Mouse (Mus musculus) MEL (cell line): Measurements from ENCODE around the gene Erc2. TPM values are rescaled to one million over a fixed set of nuclear protein-coding genes. Genes with fewer than 3 reads are reported as not detected.

Experiments
- DNase-seq: peaks from one replicate; pipeline ENCODE4 v3.0.0; 2011; ENCODE audit warnings: low read depth, low spot score
- H3K27ac ChIP-seq: 2 replicates; pipeline ENCODE4 v1.5.1; 2012; ENCODE audit warnings: low read depth, mild to moderate bottlenecking, control low read depth, low read length, moderate library complexity; ENCODE audit not compliant: control insufficient read depth
- H3K27me3 ChIP-seq, 2 experiments: fragments of 150-350 bp in 1 of 2; sonication (generic) in 1 of 2; 2 replicates each; pipeline ENCODE4 v1.6.1; 2012; ENCODE audit warnings: low read length in 2 of 2, mild to moderate bottlenecking in 2 of 2, improper control_type of control experiment in 1 of 2, moderate library complexity in 1 of 2; ENCODE audit not compliant: insufficient read depth in 2 of 2, control insufficient read depth in 1 of 2
- H3K36me3 ChIP-seq, 2 experiments: 2 replicates each; pipeline ENCODE4 v1.6.1; 2012 to 2014; ENCODE audit warnings: low read length in 2 of 2, improper control_type of control experiment in 1 of 2, inconsistent platforms in 1 of 2, mild to moderate bottlenecking in 1 of 2; ENCODE audit not compliant: insufficient read depth in 2 of 2, control insufficient read depth in 1 of 2
- H3K4me1 ChIP-seq, 2 experiments: fragments of 150-350 bp in 1 of 2; sonication (generic) in 1 of 2; 2 replicates each; pipeline ENCODE4 v1.6.1; 2012; ENCODE audit warnings: low read length in 2 of 2, improper control_type of control experiment in 1 of 2, mild to moderate bottlenecking in 1 of 2; ENCODE audit not compliant: insufficient read depth in 2 of 2, control insufficient read depth in 1 of 2
- H3K4me3 ChIP-seq, 2 experiments: fragments of 150-350 bp in 1 of 2; sonication (generic) in 1 of 2; 2 replicates each; pipeline ENCODE4 v1.5.1; 2012; ENCODE audit warnings: low read depth in 2 of 2, low read length in 2 of 2, mild to moderate bottlenecking in 2 of 2, moderate library complexity in 2 of 2, control low read depth in 1 of 2, improper control_type of control experiment in 1 of 2; ENCODE audit not compliant: control insufficient read depth in 1 of 2, insufficient read depth in 1 of 2
- H3K79me2 ChIP-seq: 2 replicates; pipeline ENCODE4 v1.6.1; 2012; ENCODE audit warnings: mild to moderate bottlenecking, low read length, moderate library complexity; ENCODE audit not compliant: control insufficient read depth, poor library complexity, insufficient read depth
- H3K9ac ChIP-seq: 2 replicates; pipeline ENCODE4 v1.6.1; 2012; ENCODE audit warnings: low read depth, mild to moderate bottlenecking, control low read depth, low read length, moderate library complexity; ENCODE audit not compliant: control insufficient read depth, poor library complexity, severe bottlenecking
- H3K9me3 ChIP-seq: fragments of 150-350 bp; sonication (generic); replicated peaks from 2 replicates; pipeline ENCODE4 v1.6.1; 2012; ENCODE audit warnings: mild to moderate bottlenecking, low read length, improper control_type of control experiment, moderate library complexity; ENCODE audit not compliant: insufficient read depth
- CTCF ChIP-seq, 3 experiments: IDR thresholded peaks in 2 of 3; conservative IDR thresholded peaks in 1 of 3; 2 replicates each; pipeline ENCODE4 v1.5.1; 2011 to 2012; ENCODE audit warnings: low read length in 3 of 3, low read depth in 2 of 3, mild to moderate bottlenecking in 2 of 3, improper control_type of control experiment in 1 of 3, inconsistent platforms in 1 of 3, mixed read lengths in 1 of 3, moderate library complexity in 1 of 3; ENCODE audit not compliant: control insufficient read depth in 1 of 3, insufficient read depth in 1 of 3, poor library complexity in 1 of 3, severe bottlenecking in 1 of 3
- ELF1 ChIP-seq: IDR thresholded peaks from 2 replicates; pipeline ENCODE4 v1.6.1; 2014; ENCODE audit warnings: low read depth, mild to moderate bottlenecking, inconsistent platforms, low read length, improper control_type of control experiment, moderate library complexity
- GABPA ChIP-seq: IDR thresholded peaks from 2 replicates; pipeline ENCODE4 v1.6.1; 2012; ENCODE audit warnings: low read depth, mild to moderate bottlenecking, inconsistent platforms, low read length, improper control_type of control experiment, moderate library complexity
- GATA1 ChIP-seq: IDR thresholded peaks from 2 replicates; pipeline ENCODE4 v1.6.1; 2011; ENCODE audit warnings: low read depth, low read length, improper control_type of control experiment
- KAT2A ChIP-seq: conservative IDR thresholded peaks from 2 replicates; pipeline ENCODE4 v1.6.1; 2012; ENCODE audit warnings: low read depth, low read length, improper control_type of control experiment, inconsistent platforms
- MAFK ChIP-seq: IDR thresholded peaks from 2 replicates; pipeline ENCODE4 v1.6.1; 2011; ENCODE audit warnings: low read depth, mild to moderate bottlenecking, low read length, improper control_type of control experiment, borderline replicate concordance
- MAZ ChIP-seq: IDR thresholded peaks from 2 replicates; pipeline ENCODE4 v1.6.1; 2012; ENCODE audit warnings: low read depth, mild to moderate bottlenecking, inconsistent platforms, low read length, improper control_type of control experiment
- MXI1 ChIP-seq: IDR thresholded peaks from 2 replicates; pipeline ENCODE4 v1.6.1; 2011; ENCODE audit warnings: mild to moderate bottlenecking, low read depth, low read length, improper control_type of control experiment
- MYC ChIP-seq: IDR thresholded peaks from 2 replicates; pipeline ENCODE4 v1.6.1; 2011; ENCODE audit warnings: low read depth, mild to moderate bottlenecking, low read length, improper control_type of control experiment, moderate library complexity
- NELFE ChIP-seq: IDR thresholded peaks from 2 replicates; pipeline ENCODE4 v1.6.1; 2011; ENCODE audit warnings: low read depth, low read length, improper control_type of control experiment
- POLR2A ChIP-seq, 2 experiments: IDR thresholded peaks; 2 replicates each; pipeline ENCODE4 v1.6.1; 2011 to 2012; ENCODE audit warnings: low read length in 2 of 2, mild to moderate bottlenecking in 2 of 2, control low read depth in 1 of 2, improper control_type of control experiment in 1 of 2, low read depth in 1 of 2, moderate library complexity in 1 of 2; ENCODE audit not compliant: control insufficient read depth in 1 of 2, insufficient read depth in 1 of 2, poor library complexity in 1 of 2
- POLR2AphosphoS2 ChIP-seq: IDR thresholded peaks from 2 replicates; pipeline ENCODE4 v1.6.1; 2011; ENCODE audit warnings: low read length, improper control_type of control experiment
- RAD21 ChIP-seq: IDR thresholded peaks from 2 replicates; pipeline ENCODE4 v1.6.1; 2011; ENCODE audit warnings: mild to moderate bottlenecking, low read depth, low read length, improper control_type of control experiment
- TCF12 ChIP-seq: IDR thresholded peaks from 2 replicates; pipeline ENCODE4 v1.6.1; 2014; ENCODE audit warnings: low read depth, mild to moderate bottlenecking, inconsistent platforms, low read length, improper control_type of control experiment, moderate library complexity
- UBTF ChIP-seq: IDR thresholded peaks from 2 replicates; pipeline ENCODE4 v1.6.1; 2012; ENCODE audit warnings: low read depth, mild to moderate bottlenecking, inconsistent platforms, low read length, improper control_type of control experiment, moderate library complexity, borderline replicate concordance; ENCODE audit not compliant: insufficient read depth
- USF2 ChIP-seq, 2 experiments: IDR thresholded peaks; 2 replicates each; pipeline ENCODE4 v1.6.1; 2011 to 2012; ENCODE audit warnings: improper control_type of control experiment in 2 of 2, low read length in 2 of 2, borderline replicate concordance in 1 of 2, inconsistent platforms in 1 of 2, low read depth in 1 of 2, mild to moderate bottlenecking in 1 of 2; ENCODE audit not compliant: insufficient read depth in 1 of 2
- ZC3H11A ChIP-seq: IDR thresholded peaks from 2 replicates; pipeline ENCODE4 v1.6.1; 2012; ENCODE audit warnings: low read depth, mild to moderate bottlenecking, inconsistent platforms, low read length, improper control_type of control experiment
- ZKSCAN1 ChIP-seq: IDR thresholded peaks from 2 replicates; pipeline ENCODE4 v1.6.1; 2012; ENCODE audit warnings: low read depth, mild to moderate bottlenecking, inconsistent platforms, low read length, improper control_type of control experiment, moderate library complexity
- ZNF384 ChIP-seq: IDR thresholded peaks from 2 replicates; pipeline ENCODE4 v1.6.1; 2012; ENCODE audit warnings: low read depth, mild to moderate bottlenecking, inconsistent platforms, low read length, improper control_type of control experiment
- polyA plus RNA-seq, 2 experiments: library from polyadenylated mRNA; stranded (reverse) in 1 of 2; unstranded in 1 of 2; fragments of >175 nt in 1 of 2; fragments of >200 nt in 1 of 2; gene quantifications; 2 replicates each; pipeline versions ENCODE4 v1.2.1 to v1.2.4; 2012; ENCODE audit warnings: low replicate concordance in 2 of 2, low read depth in 1 of 2; ENCODE audit not compliant: insufficient read length in 2 of 2, insufficient read depth in 1 of 2, missing spikeins in 1 of 2
- total RNA-seq: library from RNA; depleted of rRNA; stranded (reverse); fragments of 300-350 nt; gene quantifications from 2 replicates; pipeline ENCODE4 v1.2.3, GENCODE M21; 2012

Erc2 gene
- total and polyA plus RNA-seq, 3 experiments = not detected

GRCm38 (mm10) chr14:27927369-27927768 is 305.1 kb downstream of the Erc2 start:
- Histone ChIP-seq H3K27me3 (no peaks in the 10 kb centered on the region), H3K4me3 (no peak overlapping the region), H3K9me3 (no peaks in the 10 kb centered on the region), H3K36me3 (no peaks in the 10 kb centered on the region), H3K9ac (no peak overlapping the region), H3K79me2 (no peaks in the 10 kb centered on the region), H3K4me1 (no peaks in the 10 kb centered on the region), H3K27ac (no peak overlapping the region)
- no peak for DNase-seq
- no peak for TF ChIP-seq POLR2A (IDR thresholded peaks at IDR 0.05; ENCODE audit: control insufficient read depth in 1 of 2, insufficient read depth in 1 of 2, low read depth in 1 of 2, low read length in 2 of 2, poor library complexity in 1 of 2)
- TF ChIP-seq ZKSCAN1 = no peak
- TF ChIP-seq MXI1 = no peak
- no peak for TF ChIP-seq USF2 (IDR thresholded peaks at IDR 0.05; ENCODE audit: borderline replicate concordance in 1 of 2, insufficient read depth in 1 of 2, low read depth in 1 of 2, low read length in 2 of 2)
- no peak for TF ChIP-seq MAFK
- no peak for TF ChIP-seq TCF12

- Histone ChIP-seq H3K27ac (no peak overlapping the region), H3K79me2 (no peaks in the 10 kb centered on the region), H3K4me3 (no peak overlapping the region), H3K9ac (no peak overlapping the region), H3K36me3 (no peaks in the 10 kb centered on the region), H3K27me3 (no peaks in the 10 kb centered on the region), H3K9me3 (no peaks in the 10 kb centered on the region), H3K4me1 (no peaks in the 10 kb centered on the region)
- TF ChIP-seq POLR2A (IDR thresholded peaks at IDR 0.05; ENCODE audit: control insufficient read depth in 1 of 2, insufficient read depth in 1 of 2, low read depth in 1 of 2, low read length in 2 of 2, poor library complexity in 1 of 2) = no peak
- TF ChIP-seq NELFE = no peak
- TF ChIP-seq MYC = no peak
- no peak for TF ChIP-seq GABPA
- no peak for TF ChIP-seq CTCF (IDR thresholded peaks at IDR 0.05 in 2 of 3, conservative IDR thresholded peaks at IDR 0.05 in 1 of 3; ENCODE audit: control insufficient read depth in 1 of 3, insufficient read depth in 1 of 3, low read depth in 2 of 3, low read length in 3 of 3, poor library complexity in 1 of 3, severe bottlenecking in 1 of 3)
- no peak for TF ChIP-seq GATA1
- TF ChIP-seq ZKSCAN1 = no peak
- no peak for TF ChIP-seq ELF1
- no peak for TF ChIP-seq KAT2A
- TF ChIP-seq MAZ = no peak
- TF ChIP-seq ZC3H11A = no peak
- no peak for TF ChIP-seq POLR2AphosphoS2
- TF ChIP-seq MAFK = no peak
- no peak for TF ChIP-seq RAD21
- no peak for TF ChIP-seq UBTF
- no peak for TF ChIP-seq ZNF384
- no peak for DNase-seq
Measured at GRCm38 (mm10) chr14:27933533-27933932, 311.3 kb downstream of the Erc2 start.
